Mouse (Mus musculus): Measurements from ENCODE around the gene Epb41l1.

GRCm38 (mm10) chr2:156473696-156474095 lies 53.0 kb downstream of the Epb41l1 start:
- TF ChIP-seq CTCF (IDR thresholded peaks at IDR 0.05; ENCODE audit: control insufficient read depth, insufficient read depth, insufficient replicate concordance, low read depth, low read length) (no peak), POLR2A (IDR thresholded peaks at IDR 0.05; ENCODE audit: control insufficient read depth, low read depth, low read length) (no peak)
